Mouse (Mus musculus) bone marrow macrophage, adult 2 months (primary cell): ENCODE results near the gene Wnk4.

Experiments used
- CTCF ChIP-seq: IDR thresholded peaks from 2 replicates; pipeline ENCODE4 v1.5.1; 2012; ENCODE audit warnings: low read depth, mild to moderate bottlenecking, low read length, moderate library complexity
- POLR2A ChIP-seq: IDR thresholded peaks from 2 replicates; pipeline ENCODE4 v1.6.1; 2012; ENCODE audit warnings: mild to moderate bottlenecking, low read depth, low read length, borderline replicate concordance

- TF ChIP-seq CTCF (no peak), POLR2A (no peak)
Measured at GRCm38 (mm10) chr11:101260826-101261380, 536 bp downstream of the Wnk4 start.
